Mouse (Mus musculus): Measurements from ENCODE around the gene Rabif. TPM values are rescaled to one million over a fixed set of nuclear protein-coding genes. Genes with fewer than 3 reads are reported as not detected.
A peak's percentile ranks its signal among the peaks of the same experiment; 100 is the strongest.
"Not testable (repeated sequence)": the region's sequence is repeated elsewhere in the genome, so short reads cannot be mapped to it uniquely, and the experiment has no call there.

Rabif gene
- 43.7 and 47.8 TPM in 2 replicates for polyA plus RNA-seq (2014; fragmentation: Nextera tagmentation; extraction: Ambion mirVana)

DNA sequence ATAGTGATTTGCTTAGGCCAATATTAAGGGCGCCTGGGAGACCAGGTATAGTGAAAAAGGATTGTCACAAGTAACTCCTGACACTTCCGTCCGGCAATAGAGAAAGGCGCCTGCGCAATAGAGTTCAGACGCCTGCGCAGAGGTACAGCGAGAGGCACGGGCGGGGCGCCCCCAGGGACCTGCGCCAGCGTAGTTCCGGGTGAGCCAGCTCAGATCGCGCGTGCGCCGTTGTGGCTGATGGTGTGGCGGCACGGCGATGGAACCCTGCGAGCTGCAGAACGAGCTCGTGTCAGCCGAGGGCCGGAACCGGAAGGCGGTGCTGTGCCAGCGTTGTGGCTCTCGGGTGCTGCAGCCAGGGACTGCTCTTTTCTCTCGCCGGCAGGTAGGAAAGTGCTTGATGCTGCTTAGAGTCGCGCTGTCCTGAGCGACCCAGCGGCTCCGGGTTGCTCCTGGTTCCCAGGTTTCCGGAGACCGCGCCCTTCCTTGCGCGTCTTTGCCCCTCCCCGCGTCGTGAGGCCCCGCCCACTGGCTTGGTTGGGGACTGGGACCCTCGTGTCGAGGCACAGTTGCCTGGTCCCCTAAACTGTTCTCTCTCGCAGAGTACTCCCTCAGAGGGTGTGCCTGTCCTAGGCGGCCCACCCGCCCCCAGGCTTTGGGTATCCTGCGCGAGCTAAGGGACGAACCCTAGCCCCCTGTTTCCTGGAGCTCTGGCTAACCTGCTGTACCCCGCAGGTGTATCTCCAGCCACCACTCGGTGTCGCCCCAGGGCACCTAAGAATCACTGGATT is at the start of gene Rabif:
Gene Rabif (plus strand): TSS at position 221 of the 788 bp plus-strand sequence.
- DNase-seq (ENCODE audit: low spot score) (peak; percentile 99), ATAC-seq (replicated peaks; ENCODE audit: insufficient number of reproducible peaks, low FRiP score, low TSS enrichment, low read depth) (peak; percentile 99)
- H3K9me3 ChIP-seq (replicated peaks; ENCODE audit: control insufficient read depth, low read length), result no peaks in the 10 kb centered on the region
- H3K27me3 ChIP-seq (ENCODE audit: control insufficient read depth, insufficient read depth, low read length), result no peaks in the 10 kb centered on the region
- H3K9ac ChIP-seq (replicated peaks; ENCODE audit: low read length), result peak within 1 kb of the TSS; percentile 43
- peak within 1 kb of the TSS; percentile 59 for H3K4me3 ChIP-seq (ENCODE audit: low read depth, low read length)
- no peaks in the 10 kb centered on the region for H3K4me1 ChIP-seq (ENCODE audit: control insufficient read depth, insufficient read depth, low read length)
- no peaks in the 10 kb centered on the region for H3K36me3 ChIP-seq (replicated peaks; ENCODE audit: control insufficient read depth, insufficient read depth, low read depth, low read length)
- WGBS, result under 1% methylated on average over 57 of the region's 58 CpGs
- H3K4me2 ChIP-seq (ENCODE audit: low read depth, low read length), result peak within 1 kb of the TSS; percentile 66
- H3K27ac ChIP-seq (replicated peaks; ENCODE audit: low read depth, low read length), result peak within 1 kb of the TSS; percentile 47

DNA sequence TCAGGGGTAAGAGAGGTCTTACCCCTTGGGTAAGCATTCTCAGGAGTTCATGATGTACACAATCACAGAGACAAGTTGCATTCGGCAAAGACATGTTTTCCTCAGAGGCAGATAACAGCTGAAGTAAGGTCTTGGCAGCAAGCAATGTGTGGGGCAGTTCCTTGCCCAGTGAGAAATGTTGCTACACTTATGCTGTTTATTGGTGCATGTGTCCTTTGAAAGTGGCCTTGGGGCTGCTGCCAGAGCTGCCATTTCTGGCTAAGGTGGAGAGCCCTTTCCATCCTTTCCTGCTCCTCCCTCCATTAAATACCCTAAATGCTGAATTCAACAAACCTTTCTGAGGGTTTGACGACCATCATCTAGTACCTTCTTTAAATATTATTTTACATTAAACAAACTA is 49.0 kb upstream of the Rabif start:
- Histone ChIP-seq H3K4me2 (ENCODE audit: low read depth, low read length) (no peak overlapping the region), H3K9ac (replicated peaks; ENCODE audit: low read length) (no peak overlapping the region), H3K9me3 (replicated peaks; ENCODE audit: control insufficient read depth, low read length) (no peaks in the 10 kb centered on the region), H3K4me1 (ENCODE audit: control insufficient read depth, insufficient read depth, low read length) (no peaks in the 10 kb centered on the region), H3K36me3 (replicated peaks; ENCODE audit: control insufficient read depth, insufficient read depth, low read depth, low read length) (no peaks in the 10 kb centered on the region), H3K27ac (replicated peaks; ENCODE audit: low read depth, low read length) (no peak overlapping the region), H3K27me3 (ENCODE audit: control insufficient read depth, insufficient read depth, low read length) (no peaks in the 10 kb centered on the region), H3K4me3 (ENCODE audit: low read depth, low read length) (no peak overlapping the region)
- ATAC-seq (replicated peaks; ENCODE audit: insufficient number of reproducible peaks, low FRiP score, low TSS enrichment, low read depth) (no peak), DNase-seq (ENCODE audit: low spot score) (no peak)
- WGBS, result 93% methylated on average over 2 of the region's 2 CpGs

DNA sequence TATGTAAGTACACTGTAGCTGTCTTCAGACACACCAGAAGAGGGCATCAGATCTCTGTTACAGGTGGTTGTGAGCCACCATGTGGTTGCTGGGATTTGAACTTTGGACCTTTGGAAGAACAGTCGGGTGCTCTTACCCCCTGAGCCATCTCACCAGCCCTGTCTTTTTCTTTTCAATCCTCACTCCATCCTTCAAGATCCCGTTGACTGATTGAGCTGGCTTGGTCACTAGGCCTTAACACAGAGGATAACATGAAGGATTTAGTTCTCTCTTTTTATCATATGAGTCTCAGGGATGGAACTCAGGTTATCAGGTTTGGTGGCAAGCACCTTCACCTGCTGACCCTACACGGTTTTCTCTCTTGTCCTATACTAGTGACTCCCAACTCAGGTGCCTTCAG is 45.9 kb upstream of the Rabif start:
- H3K9ac ChIP-seq (replicated peaks; ENCODE audit: low read length); H3K27me3 ChIP-seq (ENCODE audit: control insufficient read depth, insufficient read depth, low read length); DNase-seq (ENCODE audit: low spot score); ATAC-seq (replicated peaks; ENCODE audit: insufficient number of reproducible peaks, low FRiP score, low TSS enrichment, low read depth); H3K4me2 ChIP-seq (ENCODE audit: low read depth, low read length); H3K36me3 ChIP-seq (replicated peaks; ENCODE audit: control insufficient read depth, insufficient read depth, low read depth, low read length); H3K27ac ChIP-seq (replicated peaks; ENCODE audit: low read depth, low read length); H3K9me3 ChIP-seq (replicated peaks; ENCODE audit: control insufficient read depth, low read length); H3K4me3 ChIP-seq (ENCODE audit: low read depth, low read length); H3K4me1 ChIP-seq (ENCODE audit: control insufficient read depth, insufficient read depth, low read length): not testable (repeated sequence)
- 68% methylated on average over 3 of the region's 3 CpGs for WGBS

- Histone ChIP-seq H3K27me3 (ENCODE audit: control insufficient read depth, insufficient read depth, low read length) (no peaks in the 10 kb centered on the region), H3K4me1 (ENCODE audit: control insufficient read depth, insufficient read depth, low read length) (no peaks in the 10 kb centered on the region), H3K36me3 (replicated peaks; ENCODE audit: control insufficient read depth, insufficient read depth, low read depth, low read length) (no peaks in the 10 kb centered on the region), H3K4me3 (ENCODE audit: low read depth, low read length) (no peak overlapping the region), H3K9me3 (replicated peaks; ENCODE audit: control insufficient read depth, low read length) (no peaks in the 10 kb centered on the region), H3K27ac (replicated peaks; ENCODE audit: low read depth, low read length) (no peak overlapping the region), H3K4me2 (ENCODE audit: low read depth, low read length) (no peak overlapping the region), H3K9ac (replicated peaks; ENCODE audit: low read length) (no peak overlapping the region)
- no peak for ATAC-seq (replicated peaks; ENCODE audit: insufficient number of reproducible peaks, low FRiP score, low TSS enrichment, low read depth)
- WGBS, result 86% methylated on average over 4 of the region's 4 CpGs
- DNase-seq (ENCODE audit: low spot score), result no peak
Observed at GRCm38 (mm10) chr1:134450201-134450600, 44.2 kb upstream of the Rabif start.

DNA sequence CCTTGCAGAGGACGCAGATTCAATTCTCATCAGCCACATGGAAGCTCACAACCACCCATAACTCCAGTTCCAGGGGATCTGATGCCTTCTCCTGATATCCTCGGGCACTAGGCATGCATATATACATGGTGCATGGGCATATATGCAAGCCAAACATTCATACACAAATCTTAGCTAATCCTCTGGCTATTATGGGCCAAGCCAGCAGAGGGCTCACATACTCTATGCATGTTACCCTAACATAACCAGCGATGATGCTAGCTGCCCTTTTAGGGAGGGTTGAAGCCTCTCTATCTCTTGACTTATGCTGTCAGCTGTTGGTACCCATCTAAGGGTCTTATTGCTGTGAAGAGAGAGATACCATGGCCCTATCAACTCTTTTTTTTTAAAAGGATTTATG is 43.5 kb upstream of the Rabif start:
- no peaks in the 10 kb centered on the region for H3K4me1 ChIP-seq (ENCODE audit: control insufficient read depth, insufficient read depth, low read length)
- no peaks in the 10 kb centered on the region for H3K9me3 ChIP-seq (replicated peaks; ENCODE audit: control insufficient read depth, low read length)
- no peak overlapping the region for H3K4me3 ChIP-seq (ENCODE audit: low read depth, low read length)
- ATAC-seq (replicated peaks; ENCODE audit: insufficient number of reproducible peaks, low FRiP score, low TSS enrichment, low read depth), result no peak
- DNase-seq (ENCODE audit: low spot score), result peak; percentile 57
- 53% methylated on average over 3 of the region's 3 CpGs for WGBS
- no peaks in the 10 kb centered on the region for H3K27me3 ChIP-seq (ENCODE audit: control insufficient read depth, insufficient read depth, low read length)
- H3K9ac ChIP-seq (replicated peaks; ENCODE audit: low read length), result no peak overlapping the region
- no peak overlapping the region for H3K4me2 ChIP-seq (ENCODE audit: low read depth, low read length)
- no peak overlapping the region for H3K27ac ChIP-seq (replicated peaks; ENCODE audit: low read depth, low read length)
- no peaks in the 10 kb centered on the region for H3K36me3 ChIP-seq (replicated peaks; ENCODE audit: control insufficient read depth, insufficient read depth, low read depth, low read length)

DNA sequence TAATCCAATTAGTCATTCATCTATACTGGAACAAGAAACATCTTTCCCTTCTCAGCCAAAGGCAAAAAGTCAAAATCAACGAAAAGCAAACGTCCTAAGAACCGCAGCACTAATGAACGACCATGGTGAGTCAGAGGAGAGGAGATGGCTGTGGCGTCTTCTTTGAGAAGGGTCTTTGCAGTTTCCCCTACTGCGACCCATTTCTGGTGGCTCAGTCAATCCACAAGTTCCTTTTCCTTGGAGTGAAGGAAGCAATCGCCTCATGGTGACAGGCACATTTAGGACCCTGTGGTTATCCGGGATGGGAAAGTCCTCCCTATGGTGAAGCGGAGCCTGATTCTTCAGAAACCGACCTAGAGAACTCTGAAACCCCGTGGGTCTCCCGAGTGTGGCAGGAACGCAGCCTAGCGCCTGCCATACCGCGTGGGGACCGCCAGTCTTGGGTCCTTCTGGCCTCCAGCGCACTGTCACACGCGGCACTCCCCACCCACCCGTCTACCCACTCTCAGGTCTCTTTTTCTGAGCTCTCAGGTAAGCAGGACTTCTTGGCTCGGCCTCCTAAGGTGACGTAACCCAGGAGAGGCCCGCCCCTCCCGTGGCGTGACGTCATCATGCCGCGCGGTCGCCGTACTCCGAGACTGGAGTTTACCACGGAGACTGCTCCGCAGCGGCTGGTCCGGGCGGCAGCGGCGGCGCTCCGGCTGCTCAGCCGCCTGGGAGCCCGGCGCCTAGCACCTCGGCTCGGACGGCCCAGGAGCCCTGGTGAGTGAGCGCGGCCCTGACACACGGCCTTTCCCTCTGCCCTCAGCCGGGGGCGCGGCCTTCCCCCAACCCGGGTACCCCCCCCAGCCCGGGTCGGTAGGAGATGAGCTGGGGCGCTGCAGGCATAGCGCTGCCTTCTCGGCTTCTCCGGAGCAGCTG is 39.3 kb upstream of the Rabif start, which contains the start of gene Klhl12:
Gene Klhl12 (plus strand): TSS at position 628 of the 921 bp plus-strand sequence.
- DNase-seq (ENCODE audit: low spot score), result peak; percentile 92
- peak; percentile 85 for ATAC-seq (replicated peaks; ENCODE audit: insufficient number of reproducible peaks, low FRiP score, low TSS enrichment, low read depth)
- Histone ChIP-seq H3K4me3 (ENCODE audit: low read depth, low read length) (peak within 1 kb of the TSS; percentile 96), H3K36me3 (replicated peaks; ENCODE audit: control insufficient read depth, insufficient read depth, low read depth, low read length) (no peaks in the 10 kb centered on the region), H3K27me3 (ENCODE audit: control insufficient read depth, insufficient read depth, low read length) (no peaks in the 10 kb centered on the region), H3K9ac (replicated peaks; ENCODE audit: low read length) (peak within 1 kb of the TSS; percentile 90), H3K9me3 (replicated peaks; ENCODE audit: control insufficient read depth, low read length) (no peaks in the 10 kb centered on the region), H3K4me1 (ENCODE audit: control insufficient read depth, insufficient read depth, low read length) (no peaks in the 10 kb centered on the region), H3K27ac (replicated peaks; ENCODE audit: low read depth, low read length) (peak within 1 kb of the TSS; percentile 58; the same call in 1 of the 2 replicates), H3K4me2 (ENCODE audit: low read depth, low read length) (peak within 1 kb of the TSS; percentile 54)
- 2% methylated on average over 58 of the region's 61 CpGs for WGBS

DNA sequence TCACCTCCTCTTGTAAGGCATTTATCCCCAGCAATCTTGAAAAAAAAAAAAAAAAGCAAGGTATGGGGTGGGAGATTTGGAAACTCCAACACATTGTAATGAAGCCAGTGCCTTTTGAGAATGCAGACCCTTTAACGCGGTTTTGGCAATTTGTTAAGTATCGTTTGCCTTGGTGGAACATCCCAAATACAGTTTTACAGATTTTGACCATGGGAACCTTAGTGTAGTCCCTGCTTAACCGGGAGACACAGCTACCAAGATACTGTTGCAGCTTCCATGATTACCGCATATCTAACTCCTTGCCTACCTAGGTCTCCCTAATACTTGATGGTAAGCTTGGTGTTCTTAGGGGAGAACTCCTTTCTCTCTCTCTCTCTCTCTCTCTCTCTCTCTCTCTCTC is 38.4 kb upstream of the Rabif start:
- ATAC-seq (replicated peaks; ENCODE audit: insufficient number of reproducible peaks, low FRiP score, low TSS enrichment, low read depth), result no peak
- Histone ChIP-seq H3K9me3 (replicated peaks; ENCODE audit: control insufficient read depth, low read length) (no peaks in the 10 kb centered on the region), H3K4me1 (ENCODE audit: control insufficient read depth, insufficient read depth, low read length) (no peaks in the 10 kb centered on the region), H3K36me3 (replicated peaks; ENCODE audit: control insufficient read depth, insufficient read depth, low read depth, low read length) (no peaks in the 10 kb centered on the region), H3K4me2 (ENCODE audit: low read depth, low read length) (peak overlapping the region; percentile 48), H3K27ac (replicated peaks; ENCODE audit: low read depth, low read length) (no peak overlapping the region), H3K27me3 (ENCODE audit: control insufficient read depth, insufficient read depth, low read length) (no peaks in the 10 kb centered on the region), H3K9ac (replicated peaks; ENCODE audit: low read length) (peak overlapping the region; percentile 90), H3K4me3 (ENCODE audit: low read depth, low read length) (peak overlapping the region; percentile 96)
- no peak for DNase-seq (ENCODE audit: low spot score)
- 27% methylated on average over 5 of the region's 5 CpGs for WGBS
